Mouse (Mus musculus): ENCODE measurements around the gene Tnnt1. TPM values are rescaled to one million over a fixed set of nuclear protein-coding genes. Genes with fewer than 3 reads are reported as not detected.

Tnnt1 gene
- polyA plus RNA-seq, 1 experiment = 4.4 TPM

DNA sequence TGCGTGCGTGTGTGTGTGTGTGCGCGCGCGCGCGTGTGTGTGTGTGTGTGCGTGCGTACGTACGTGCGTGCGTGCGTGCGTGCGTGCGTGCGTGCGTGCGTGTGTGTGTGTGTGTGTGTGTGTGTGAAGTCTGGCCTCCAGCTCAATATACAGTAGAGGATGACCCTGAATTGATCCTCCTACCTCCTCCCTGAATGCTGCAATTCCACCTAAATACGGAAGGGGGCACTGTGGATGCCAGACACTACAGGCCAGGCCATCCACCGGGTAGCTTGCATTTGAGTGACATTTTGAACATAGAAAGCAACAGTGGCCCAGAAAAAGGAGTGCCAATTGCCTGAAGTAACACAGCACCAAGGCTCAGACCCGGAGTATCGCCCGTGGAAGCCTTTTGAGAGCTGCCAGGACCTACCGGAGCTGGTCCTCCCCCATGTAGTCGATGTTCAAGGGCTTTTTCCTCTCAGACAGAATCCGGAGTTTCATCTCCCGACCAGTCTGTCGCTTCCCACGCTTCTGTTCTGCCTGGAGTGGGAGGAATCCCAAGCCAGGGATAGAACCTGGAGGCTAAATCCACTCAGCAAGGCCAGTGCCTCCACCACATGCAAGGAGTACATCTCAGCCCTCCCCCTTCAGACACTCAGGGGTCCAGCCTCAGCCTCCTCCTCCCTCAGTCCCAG lies 8.0 kb downstream of the Tnnt1 start:
- Histone ChIP-seq H3K4me3 (ENCODE audit: insufficient read depth, low read length) (no peak overlapping the region), H3K27ac (ENCODE audit: insufficient read depth, low read depth, low read length) (no peak overlapping the region), H3K4me1 (ENCODE audit: control insufficient read depth, insufficient read depth, low read length) (peaks cover 29% of the 10 kb centered on the region)
- TF ChIP-seq POLR2A (IDR thresholded peaks at IDR 0.05; ENCODE audit: borderline replicate concordance, low read depth, low read length) (no peak), CTCF (IDR thresholded peaks at IDR 0.05; ENCODE audit: low read depth, low read length) (no peak)

GRCm38 (mm10) chr7:4507220-4507619 lies 9.0 kb downstream of the Tnnt1 start:
- Histone ChIP-seq H3K4me3 (ENCODE audit: insufficient read depth, low read length) (no peak overlapping the region), H3K4me1 (ENCODE audit: control insufficient read depth, insufficient read depth, low read length) (peaks cover 33% of the 10 kb centered on the region), H3K27ac (ENCODE audit: insufficient read depth, low read depth, low read length) (no peak overlapping the region)
- no peak for TF ChIP-seq POLR2A (IDR thresholded peaks at IDR 0.05; ENCODE audit: borderline replicate concordance, low read depth, low read length)
- no peak for TF ChIP-seq CTCF (IDR thresholded peaks at IDR 0.05; ENCODE audit: low read depth, low read length)

DNA sequence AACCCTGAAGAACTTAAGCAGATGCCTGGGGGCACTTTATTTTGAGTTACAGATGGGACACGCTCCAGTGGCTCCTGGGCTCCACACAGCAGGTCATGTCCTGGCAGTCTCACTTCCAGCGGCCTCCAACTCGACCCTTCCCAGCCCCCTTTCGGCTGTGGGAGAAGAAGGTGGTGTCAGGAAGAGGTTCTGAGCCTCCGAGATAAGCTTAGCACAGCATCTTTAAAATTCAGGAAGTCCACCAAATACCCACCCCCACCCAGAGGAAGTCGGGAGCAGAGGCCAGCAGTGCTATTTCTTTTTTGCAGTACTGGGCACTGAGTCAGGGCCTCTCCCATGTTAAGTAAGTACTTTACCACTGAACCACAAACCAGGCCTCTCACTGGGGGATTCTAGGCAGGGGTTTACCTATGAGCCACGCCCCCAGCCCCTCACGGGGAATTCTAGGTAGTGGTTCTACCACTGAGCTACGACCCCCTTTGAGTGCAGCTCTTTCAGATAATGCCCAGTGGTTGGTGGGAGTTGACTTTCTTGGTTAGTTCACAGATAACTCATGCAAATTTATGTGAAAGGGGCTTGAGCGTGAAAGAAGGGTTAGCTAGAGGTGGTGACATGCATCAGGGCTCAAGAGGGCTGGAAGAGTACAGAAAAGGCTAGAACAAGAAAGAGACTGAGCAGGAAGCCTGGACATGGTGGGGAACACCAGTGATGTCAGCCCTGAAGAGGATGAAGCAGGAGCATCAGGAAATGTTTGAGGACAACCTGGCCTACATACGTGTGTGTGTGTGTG lies 11.3 kb downstream of the Tnnt1 start:
- Histone ChIP-seq H3K4me3 (ENCODE audit: insufficient read depth, low read length) (no peak overlapping the region), H3K4me1 (ENCODE audit: control insufficient read depth, insufficient read depth, low read length) (peaks cover 36% of the 10 kb centered on the region), H3K27ac (ENCODE audit: insufficient read depth, low read depth, low read length) (peak overlapping the region; percentile 88)
- TF ChIP-seq CTCF (IDR thresholded peaks at IDR 0.05; ENCODE audit: low read depth, low read length) (no peak), POLR2A (IDR thresholded peaks at IDR 0.05; ENCODE audit: borderline replicate concordance, low read depth, low read length) (no peak)

DNA sequence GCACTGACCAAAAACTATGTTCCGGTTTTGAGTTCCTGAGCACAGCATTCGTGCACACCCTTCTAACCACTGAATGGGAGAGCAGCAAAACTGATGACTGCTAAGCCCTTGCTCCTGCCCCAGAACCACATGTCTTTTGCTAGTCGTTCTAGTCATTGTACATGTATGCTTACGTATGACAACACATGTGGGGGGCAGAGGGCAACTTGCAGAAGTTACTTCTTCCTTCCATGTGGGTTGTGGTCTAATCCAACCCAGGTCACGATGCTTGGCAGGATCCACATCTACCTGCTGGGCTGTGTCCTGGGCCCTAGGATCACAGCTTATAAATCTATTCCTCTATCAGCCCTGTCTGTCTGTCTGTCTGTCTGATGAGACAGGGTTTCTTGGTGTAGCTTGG lies 12.3 kb downstream of the Tnnt1 start:
- Histone ChIP-seq H3K4me3 (ENCODE audit: insufficient read depth, low read length) (no peak overlapping the region), H3K4me1 (ENCODE audit: control insufficient read depth, insufficient read depth, low read length) (peaks cover 40% of the 10 kb centered on the region), H3K27ac (ENCODE audit: insufficient read depth, low read depth, low read length) (peak overlapping the region; percentile 88)
- TF ChIP-seq POLR2A (IDR thresholded peaks at IDR 0.05; ENCODE audit: borderline replicate concordance, low read depth, low read length) = no peak
- TF ChIP-seq CTCF (IDR thresholded peaks at IDR 0.05; ENCODE audit: low read depth, low read length) = no peak

GRCm38 (mm10) chr7:4503100-4503499 lies 13.1 kb downstream of the Tnnt1 start:
- peak overlapping the region; percentile 28 for H3K27ac ChIP-seq (ENCODE audit: insufficient read depth, low read depth, low read length)
- H3K4me1 ChIP-seq (ENCODE audit: control insufficient read depth, insufficient read depth, low read length) = peaks cover 48% of the 10 kb centered on the region
- H3K4me3 ChIP-seq (ENCODE audit: insufficient read depth, low read length) = no peak overlapping the region
- TF ChIP-seq POLR2A (IDR thresholded peaks at IDR 0.05; ENCODE audit: borderline replicate concordance, low read depth, low read length) = no peak
- no peak for TF ChIP-seq CTCF (IDR thresholded peaks at IDR 0.05; ENCODE audit: low read depth, low read length)

GRCm38 (mm10) chr7:4502421-4503090 lies 13.6 kb downstream of the Tnnt1 start:
- Histone ChIP-seq H3K4me1 (ENCODE audit: control insufficient read depth, insufficient read depth, low read length) (peaks cover 53% of the 10 kb centered on the region), H3K4me3 (ENCODE audit: insufficient read depth, low read length) (peak overlapping the region; percentile 95), H3K27ac (ENCODE audit: insufficient read depth, low read depth, low read length) (peak overlapping the region; percentile 92)
- no peak for TF ChIP-seq CTCF (IDR thresholded peaks at IDR 0.05; ENCODE audit: low read depth, low read length)
- TF ChIP-seq POLR2A (IDR thresholded peaks at IDR 0.05; ENCODE audit: borderline replicate concordance, low read depth, low read length) = no peak

GRCm38 (mm10) chr7:4501558-4502397 lies 14.4 kb downstream of the Tnnt1 start, which contains the start of gene Ppp1r12c:
TSS of gene Ppp1r12c (minus strand) at chr7:4501680.
- peak within 1 kb of the TSS; percentile 95 for H3K4me3 ChIP-seq (ENCODE audit: insufficient read depth, low read length)
- H3K4me1 ChIP-seq (ENCODE audit: control insufficient read depth, insufficient read depth, low read length) = peaks cover 59% of the 10 kb centered on the region
- peak within 1 kb of the TSS; percentile 92 for H3K27ac ChIP-seq (ENCODE audit: insufficient read depth, low read depth, low read length)
- no peak for TF ChIP-seq CTCF (IDR thresholded peaks at IDR 0.05; ENCODE audit: low read depth, low read length)
- no peak for TF ChIP-seq POLR2A (IDR thresholded peaks at IDR 0.05; ENCODE audit: borderline replicate concordance, low read depth, low read length)

- Histone ChIP-seq H3K4me1 (ENCODE audit: control insufficient read depth, insufficient read depth, low read length) (peaks cover 62% of the 10 kb centered on the region), H3K27ac (ENCODE audit: insufficient read depth, low read depth, low read length) (peak overlapping the region; percentile 69), H3K4me3 (ENCODE audit: insufficient read depth, low read length) (peak overlapping the region; percentile 95)
- TF ChIP-seq POLR2A (IDR thresholded peaks at IDR 0.05; ENCODE audit: borderline replicate concordance, low read depth, low read length) (no peak), CTCF (IDR thresholded peaks at IDR 0.05; ENCODE audit: low read depth, low read length) (no peak)
Observed at GRCm38 (mm10) chr7:4500892-4501471, 15.2 kb downstream of the Tnnt1 start.

GRCm38 (mm10) chr7:4499034-4499433 lies 17.1 kb downstream of the Tnnt1 start:
- Histone ChIP-seq H3K4me3 (ENCODE audit: insufficient read depth, low read length) (peak overlapping the region; percentile 95), H3K4me1 (ENCODE audit: control insufficient read depth, insufficient read depth, low read length) (peaks cover 63% of the 10 kb centered on the region), H3K27ac (ENCODE audit: insufficient read depth, low read depth, low read length) (no peak overlapping the region)
- TF ChIP-seq CTCF (IDR thresholded peaks at IDR 0.05; ENCODE audit: low read depth, low read length) (no peak), POLR2A (IDR thresholded peaks at IDR 0.05; ENCODE audit: borderline replicate concordance, low read depth, low read length) (no peak)
